Mouse (Mus musculus) natural killer cell, adult 2 months (primary cell): ENCODE data around the gene Abca4.
"Not testable (repeated sequence)": the region's sequence is repeated elsewhere in the genome, so short reads cannot be mapped to it uniquely, and the experiment has no call there.

Source experiments
- DNase-seq, 2 experiments: peaks; one replicate each; pipeline ENCODE4 v3.0.0; 2022; ENCODE audit warnings: low spot score in 2 of 2

Gene Abca4

DNA sequence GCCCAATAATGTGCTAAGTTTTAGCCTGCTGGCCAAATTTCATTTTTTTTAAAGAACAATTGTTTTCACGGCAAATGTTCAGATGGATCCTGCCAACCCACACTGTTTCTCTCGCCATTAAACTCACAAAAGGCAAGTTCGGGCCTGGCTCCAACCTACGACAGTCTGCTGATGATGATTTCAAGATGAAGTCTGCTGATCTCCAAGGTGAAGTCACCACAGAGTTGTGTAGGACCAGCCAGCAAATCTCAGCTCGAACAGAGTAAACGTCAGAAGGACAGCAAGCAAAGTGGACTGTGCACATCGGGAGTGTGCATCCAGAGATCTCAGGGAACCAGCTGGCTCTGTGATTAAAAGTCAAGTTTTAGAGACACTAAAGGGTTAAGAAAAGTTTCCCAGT is 166.6 kb downstream of the Abca4 start:
- DNase-seq, result no peak

DNA sequence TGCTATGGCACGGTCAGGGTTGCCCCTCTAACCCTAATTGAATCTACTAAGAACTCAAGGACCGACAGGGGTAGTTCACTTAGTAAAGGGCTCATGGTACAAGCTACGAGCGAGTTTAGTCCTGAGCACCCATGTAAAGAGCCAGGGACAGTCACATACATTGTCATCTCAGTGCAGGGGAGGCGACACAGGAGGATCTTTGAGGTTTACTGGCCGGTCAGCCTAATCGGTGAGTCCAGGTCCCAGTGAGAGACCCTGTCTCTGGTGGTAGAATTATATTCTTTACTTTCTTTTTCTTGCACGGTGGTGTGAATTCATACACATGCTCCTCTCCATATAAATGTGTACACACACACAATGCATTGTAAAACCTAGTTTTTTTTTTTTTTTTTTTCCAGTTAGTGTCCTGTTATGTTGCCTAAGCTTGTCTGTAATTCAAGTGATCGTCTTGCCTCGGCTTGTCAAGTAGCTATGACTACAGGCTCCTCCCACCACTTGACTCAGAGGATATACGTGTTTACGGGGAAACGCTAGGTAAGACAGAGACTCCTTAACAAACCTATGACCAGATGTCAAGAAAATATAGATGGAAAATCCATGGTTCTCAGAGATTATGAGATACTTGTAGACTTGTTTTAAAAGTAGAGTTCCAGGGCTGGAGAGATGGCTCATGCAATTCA is 167.3 kb downstream of the Abca4 start:
- DNase-seq, result no peak

GRCm38 (mm10) chr3:122221240-122222036 is 177.2 kb downstream of the Abca4 start:
- DNase-seq, result no peak

DNA sequence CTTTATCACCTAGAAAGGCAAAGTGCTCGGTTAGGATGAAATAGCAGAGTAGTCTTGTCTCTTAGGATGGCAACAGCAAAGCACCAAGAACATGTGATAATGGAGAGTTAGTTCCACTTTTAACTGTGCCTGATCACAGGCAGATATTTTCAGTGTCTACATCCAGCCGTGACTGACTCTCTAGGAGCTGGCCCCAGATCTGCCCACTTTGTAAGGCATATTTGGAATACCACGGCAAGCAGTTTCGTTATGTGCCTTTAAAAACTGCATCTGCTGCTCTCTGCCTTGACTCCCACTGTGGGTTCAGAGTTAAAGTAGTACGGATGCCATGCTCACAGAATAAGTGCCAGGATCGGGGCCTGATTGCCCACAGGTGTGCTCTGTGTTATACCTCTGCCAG is 182.7 kb downstream of the Abca4 start:
- DNase-seq, result not testable (repeated sequence)
